Comparison of ENCODE assay signal across 11 mouse cellular contexts in genomic region chr4:142065270-142065669, GRCm38 (mm10). TPM values are rescaled to one million over a fixed set of nuclear protein-coding genes. Genes with fewer than 3 reads are reported as not detected.
A peak's percentile ranks its signal among the peaks of the same experiment; 100 is the strongest.
DNase-seq lines count a peak whose midpoint lies in the region; ATAC-seq and TF ChIP-seq lines count a peak whose summit lies in the region.
"Had no signal": no experiment of that assay in that cellular context is flagged by ENCODE, and none has a peak within 500 bp of the region (broad histone marks: within the 10 kb centered on the region; RNA-seq: fewer than 3 reads in every experiment).

No protein-coding gene starts in this region.

- intact Hi-C loops in gastrocnemius, adult 2 months (cut with DNase I), result no loop called here

- H3K4me3 ChIP-seq in gastrocnemius, adult 2 months, result no peak overlapping the region
- H3K4me3 ChIP-seq in kidney, adult 2 months (ENCODE audit: insufficient read depth, low read depth, low read length), result no peak overlapping the region
- H3K4me3 ChIP-seq in midbrain, embryonic 11.5 days (ENCODE audit: low read depth, low read length), result no peak overlapping the region
- H3K4me3 ChIP-seq: forebrain, embryonic 15.5 days; limb, embryonic 12.5 days; neural tube, embryonic 15.5 days had no signal

- no peak for TF ChIP-seq POLR2A in kidney, adult 2 months (IDR thresholded peaks at IDR 0.05; ENCODE audit: low read depth, low read length)

- H3K36me3 ChIP-seq in kidney, adult 2 months (ENCODE audit: control insufficient read depth, insufficient read depth, low read length), result no peaks in the 10 kb centered on the region
- H3K36me3 ChIP-seq in midbrain, embryonic 11.5 days (ENCODE audit: control insufficient read depth, insufficient read depth, low read length), result no peaks in the 10 kb centered on the region
- H3K36me3 ChIP-seq: forebrain, embryonic 15.5 days; limb, embryonic 12.5 days; neural tube, embryonic 15.5 days had no signal

- no peak for TF ChIP-seq CTCF in gastrocnemius, adult 2 months (IDR thresholded peaks at IDR 0.05)
- no peak for TF ChIP-seq CTCF in kidney, adult 2 months (conservative IDR thresholded peaks at IDR 0.05; ENCODE audit: insufficient read depth, insufficient read length, low read depth, low read length)

- peaks cover 53% of the 10 kb centered on the region for H3K4me1 ChIP-seq in kidney, adult 2 months (ENCODE audit: control insufficient read depth, insufficient read depth, low read length)
- peaks cover 8% of the 10 kb centered on the region for H3K4me1 ChIP-seq in midbrain, embryonic 11.5 days (ENCODE audit: control insufficient read depth, insufficient read depth, low read length)

- peak; percentile 64 for DNase-seq in gastrocnemius, adult 2 months
- DNase-seq in gastrocnemius, adult 8-10 months (ENCODE audit: low spot score in 2 of 2), result no peak
- peak; percentile 68 for DNase-seq in fibroblast of lung, adult 2 months (ENCODE audit: low read depth)
- peak; percentile 80 for DNase-seq in kidney, adult 2 months
- DNase-seq in cerebellum, adult 11 months, result no peak
- no peak for DNase-seq in layer of hippocampus, adult 9-11 months
- no peak for DNase-seq in midbrain, embryonic 11.5 days (ENCODE audit: low spot score, missing footprints)

- peak; percentile 30 for ATAC-seq in megakaryocyte progenitor cell, adult 5-6 weeks (replicated peaks; ENCODE audit: poor library complexity)
- ATAC-seq in midbrain, embryonic 11.5 days (ENCODE audit: low FRiP score), result no peak
- ATAC-seq: forebrain, embryonic 15.5 days had no signal

- H3K9ac ChIP-seq in midbrain, embryonic 11.5 days (ENCODE audit: low read length), result no peak overlapping the region
- H3K9ac ChIP-seq: forebrain, embryonic 15.5 days; limb, embryonic 12.5 days; neural tube, embryonic 15.5 days had no signal

- no peaks in the 10 kb centered on the region for H3K27me3 ChIP-seq in kidney, adult 2 months (replicated peaks; ENCODE audit: control insufficient read depth, insufficient read depth, low read length)
- H3K27me3 ChIP-seq in midbrain, embryonic 11.5 days (ENCODE audit: control insufficient read depth, insufficient read depth, low read length), result peaks cover 4% of the 10 kb centered on the region; the same call in 1 of the 2 replicates

- H3K27ac ChIP-seq in gastrocnemius, adult 2 months, result peak overlapping the region; percentile 72
- H3K27ac ChIP-seq in kidney, adult 2 months (ENCODE audit: insufficient read depth, low read depth, low read length), result peak overlapping the region; percentile 57
- no peak overlapping the region for H3K27ac ChIP-seq in midbrain, embryonic 11.5 days (ENCODE audit: low read depth, low read length)
- H3K27ac ChIP-seq: forebrain, embryonic 15.5 days; limb, embryonic 12.5 days; neural tube, embryonic 15.5 days had no signal

- WGBS in kidney, adult 2 months, result 17% methylated on average over 8 of the region's 8 CpGs
- WGBS in midbrain, embryonic 11.5 days, result 74% methylated on average over 8 of the region's 8 CpGs

- no peak overlapping the region for H3K4me2 ChIP-seq in midbrain, embryonic 11.5 days
- H3K4me2 ChIP-seq: forebrain, embryonic 15.5 days; limb, embryonic 12.5 days; neural tube, embryonic 15.5 days had no signal

- no peaks in the 10 kb centered on the region for H3K9me3 ChIP-seq in midbrain, embryonic 11.5 days (ENCODE audit: control insufficient read depth, low read length)
- H3K9me3 ChIP-seq: forebrain, embryonic 15.5 days; limb, embryonic 12.5 days; neural tube, embryonic 15.5 days had no signal

RNA-seq across cellular contexts. Expression of gene Tmem51, which starts 18.8 kb away (rescaled TPM):
- under 1 TPM; 0.66 to 0.75 TPM for total RNA-seq in gastrocnemius, adult 2 months (2021)
- under 1 TPM; 0.22 to 0.86 (median 0.72) TPM for total RNA-seq in gastrocnemius, adult 8-10 months (2022)
- polyA plus RNA-seq in kidney, adult 2 months (2012; rRNA removed), result 59.6 and 60.4 TPM in 2 replicates
- 0.47 TPM in 1 of 2 replicates, not detected in the other for total RNA-seq in megakaryocyte progenitor cell, adult 5-6 weeks (2015)
- 0.41 and 0.87 TPM in 2 replicates for total RNA-seq in megakaryocyte progenitor cell, adult 5-6 weeks (2017)
- 11.1 and 12.3 TPM in 2 replicates for polyA plus RNA-seq in midbrain, embryonic 11.5 days (2014; fragmentation: Nextera tagmentation; extraction: Ambion mirVana)

RNA-seq across cellular contexts. Expression of gene Fhad1, which starts 50.4 kb away (rescaled TPM):
- total RNA-seq in gastrocnemius, adult 2 months (2021), result not detected
- total RNA-seq in gastrocnemius, adult 8-10 months (2022), result not detected
- 0.18 and 0.28 TPM in 2 replicates for polyA plus RNA-seq in kidney, adult 2 months (2012; rRNA removed)
- total RNA-seq in megakaryocyte progenitor cell, adult 5-6 weeks (2015), result 0.20 TPM in 1 of 2 replicates, not detected in the other
- 1.2 TPM in 1 of 2 replicates, not detected in the other for total RNA-seq in megakaryocyte progenitor cell, adult 5-6 weeks (2017)
- polyA plus RNA-seq in midbrain, embryonic 11.5 days (2014; fragmentation: Nextera tagmentation; extraction: Ambion mirVana), result 1.7 and 2.4 TPM in 2 replicates

Comparison
In these comparisons a context has a peak if more than half of its experiments do, and no peak if none do; other contexts are left out.
1. DNase-seq: peak in gastrocnemius, adult 2 months (single experiment), fibroblast of lung, adult 2 months (single experiment) and kidney, adult 2 months (single experiment); none in gastrocnemius, adult 8-10 months (0 of 2), cerebellum, adult 11 months (single experiment), layer of hippocampus, adult 9-11 months (single experiment) and midbrain, embryonic 11.5 days (single experiment).